Mouse (Mus musculus) Patski (cell line): ENCODE results near the gene Pdia6. TPM values are rescaled to one million over a fixed set of nuclear protein-coding genes. Genes with fewer than 3 reads are reported as not detected.
A peak's percentile ranks its signal among the peaks of the same experiment; 100 is the strongest.

Experiments used
- ATAC-seq: fragments of 100-300 bp; one replicate; pipeline ENCODE4 v1.8.0; 2021
- CTCF ChIA-PET: fragments of 350-600 bp; sonication (Branson Sonifier 250); formaldehyde crosslinking; loops from one replicate; lab custom pipeline; 2022; ENCODE audit warnings: inconsistent platforms; lab: Charles Lee
- POLR2A ChIA-PET: fragments of 350-600 bp; sonication (Branson Sonifier 250); formaldehyde crosslinking; loops from one replicate; lab custom pipeline; 2022; ENCODE audit warnings: antibody characterized with exemption, inconsistent platforms; lab: Charles Lee
- DNase-seq: peaks from one replicate; pipeline ENCODE4 v3.0.0-alpha.2; 2011; ENCODE audit warnings: low read depth, low spot score
- H3K27me3 ChIP-seq: fragments of 371-371 bp; one replicate; pipeline ENCODE4 v1.5.1; 2021
- CTCF ChIP-seq: fragments of 100-300 bp; IDR thresholded peaks from one replicate; pipeline ENCODE4 v1.5.1; 2021
- in situ Hi-C: fragments of 300-500 bp; cut with MboI; formaldehyde crosslinking; loops from 3 replicates; pipeline ENCODE4 v1.11.1; 2018; ENCODE audit warnings: low pct_unique_long_range_greater_than_20kb, mixed read lengths
- polyA plus RNA-seq: library from polyadenylated mRNA; unstranded; gene quantifications from one replicate; pipeline ENCODE4 v1.2.3, GENCODE M21; 2021

The Pdia6 gene
- polyA plus RNA-seq, 1 experiment from 2014 or later, result 402 TPM

DNA sequence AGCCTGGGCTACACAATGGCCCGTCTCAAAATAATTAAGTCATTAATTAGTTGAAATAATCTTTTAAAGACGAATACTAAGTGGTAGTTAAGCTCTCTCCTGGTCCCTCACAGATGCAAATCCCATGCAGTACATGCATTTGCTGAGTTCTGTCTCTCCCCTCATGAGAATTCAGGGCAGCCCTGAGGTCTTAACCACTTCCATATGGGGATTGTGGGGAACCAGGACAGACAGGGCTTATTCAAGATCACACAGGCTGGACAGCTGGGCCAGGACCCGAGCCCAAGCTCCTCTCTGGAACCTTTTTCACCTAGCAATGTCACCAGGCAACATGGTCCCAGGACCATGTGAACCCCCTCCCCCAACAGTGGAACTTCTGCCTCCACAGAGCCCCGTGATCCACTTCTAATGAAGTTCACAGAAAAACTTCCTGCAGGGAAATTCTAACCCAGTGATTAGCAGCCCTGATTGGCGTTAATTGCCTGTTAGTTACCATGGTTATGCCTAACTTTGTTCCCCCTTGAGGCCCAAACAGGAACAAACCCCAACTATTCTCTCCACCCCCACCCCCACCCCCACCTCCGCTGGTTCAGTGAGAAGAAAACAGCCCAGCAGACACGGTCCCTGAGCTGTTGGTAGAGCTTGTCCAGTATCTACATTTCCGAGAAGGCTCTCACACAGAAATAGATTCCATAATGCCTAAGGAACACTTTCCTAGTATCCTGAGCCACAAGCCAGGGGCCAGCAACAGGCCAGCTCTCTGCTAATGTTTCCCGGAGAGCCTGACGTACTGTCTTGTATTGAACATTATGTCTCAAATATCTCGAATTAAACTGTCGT, 27.5 kb upstream of the Pdia6 start:
- ChIA-PET CTCF (interaction anchor here (0.8 to 1.1 kb wide), 3 partner anchors 10 to 61 kb away, joined by 3 read pairs; no protein-coding TSS in a partner anchor), POLR2A (interaction anchor here (0.6 kb wide), 1 partner anchor 266 kb away, joined by 4 read pairs; no protein-coding TSS in a partner anchor)
- in situ Hi-C loops, result loop anchor here (5.0 kb wide), 1 partner anchor 207 kb away; no protein-coding TSS in a partner anchor
- ATAC-seq (no peak), DNase-seq (no peak)
- no peaks in the 10 kb centered on the region for H3K27me3 ChIP-seq
- TF ChIP-seq CTCF, result no peak

- H3K27me3 ChIP-seq, result no peaks in the 10 kb centered on the region
- in situ Hi-C loops, result loop anchor here (5.0 kb wide), 1 partner anchor 207 kb away; no protein-coding TSS in a partner anchor
- CTCF ChIA-PET, result interaction anchor here (1.0 to 2.1 kb wide), 3 partner anchors 10 to 61 kb away, joined by 3 to 5 read pairs (median 3); no protein-coding TSS in a partner anchor
- no peak for DNase-seq
- POLR2A ChIA-PET, result no interaction called here
- TF ChIP-seq CTCF, result no peak
- ATAC-seq, result no peak
Measured at GRCm38 (mm10) chr12:17239428-17239688, 27.0 kb upstream of the Pdia6 start.

DNA sequence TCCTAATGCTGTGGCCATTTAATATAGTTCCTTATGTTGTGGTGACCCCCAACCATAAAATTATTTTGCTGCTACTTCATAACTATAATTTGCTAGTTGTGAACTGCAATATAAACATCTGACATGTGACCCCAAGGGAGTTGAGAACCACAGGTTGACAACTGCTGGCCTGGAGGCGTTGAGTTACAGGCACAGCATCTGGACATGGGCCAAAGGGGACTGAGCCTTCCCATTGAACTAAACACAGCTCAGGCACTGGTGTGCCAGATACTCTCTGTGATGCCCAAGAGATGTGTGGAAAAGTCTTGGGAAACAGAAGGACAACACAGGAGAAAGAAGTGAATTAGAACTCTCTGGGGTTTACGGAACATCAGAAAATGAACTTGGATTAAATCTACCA, 25.3 kb upstream of the Pdia6 start:
- H3K27me3 ChIP-seq, result no peaks in the 10 kb centered on the region
- CTCF ChIA-PET, result interaction anchor here (2.1 kb wide), 1 partner anchor 11 kb away, joined by 5 read pairs; no protein-coding TSS in a partner anchor
- in situ Hi-C loops, result no loop called here
- ATAC-seq (no peak), DNase-seq (no peak)
- no peak for TF ChIP-seq CTCF
- POLR2A ChIA-PET, result no interaction called here

- H3K27me3 ChIP-seq, result no peaks in the 10 kb centered on the region
- ChIA-PET CTCF (interaction anchor here (1.6 to 2.1 kb wide), 2 partner anchors 11 to 14 kb away, joined by 5 to 6 read pairs; no protein-coding TSS in a partner anchor), POLR2A (no interaction called here)
- TF ChIP-seq CTCF, result no peak
- in situ Hi-C loops, result no loop called here
- ATAC-seq (no peak), DNase-seq (no peak)
Measured at GRCm38 (mm10) chr12:17241614-17242013, 24.7 kb upstream of the Pdia6 start.

- POLR2A ChIA-PET, result no interaction called here
- in situ Hi-C loops, result no loop called here
- DNase-seq (no peak), ATAC-seq (peak; percentile 76)
- TF ChIP-seq CTCF, result peak; percentile 63
- CTCF ChIA-PET, result interaction anchor here (1.6 kb wide), 1 partner anchor 14 kb away, joined by 6 read pairs; no protein-coding TSS in a partner anchor
- H3K27me3 ChIP-seq, result no peaks in the 10 kb centered on the region
Measured at GRCm38 (mm10) chr12:17242041-17242440, 24.3 kb upstream of the Pdia6 start.

DNA sequence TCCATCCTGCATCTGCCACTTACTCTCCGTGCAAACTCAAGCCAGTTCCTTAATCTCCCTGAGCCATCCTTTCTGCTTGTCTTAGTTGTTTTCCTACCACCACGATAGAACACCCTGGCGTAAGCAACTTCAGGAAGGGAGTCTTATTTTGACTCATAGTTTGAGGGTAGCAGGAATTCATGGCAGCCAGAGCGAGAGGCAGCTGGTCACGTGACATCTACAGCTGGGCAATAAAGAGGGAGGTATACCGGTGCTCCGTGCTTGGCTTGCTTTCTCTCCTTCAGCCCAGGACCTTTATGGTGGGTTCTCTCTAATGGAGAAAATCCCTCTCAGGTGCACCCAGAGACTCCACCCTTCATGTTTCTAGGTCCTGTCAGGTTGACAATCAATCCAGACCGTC, 15.4 kb upstream of the Pdia6 start:
- ChIA-PET CTCF (no interaction called here), POLR2A (no interaction called here)
- TF ChIP-seq CTCF, result no peak
- H3K27me3 ChIP-seq, result no peaks in the 10 kb centered on the region
- in situ Hi-C loops, result no loop called here
- no peak for ATAC-seq
- DNase-seq, result no peak

DNA sequence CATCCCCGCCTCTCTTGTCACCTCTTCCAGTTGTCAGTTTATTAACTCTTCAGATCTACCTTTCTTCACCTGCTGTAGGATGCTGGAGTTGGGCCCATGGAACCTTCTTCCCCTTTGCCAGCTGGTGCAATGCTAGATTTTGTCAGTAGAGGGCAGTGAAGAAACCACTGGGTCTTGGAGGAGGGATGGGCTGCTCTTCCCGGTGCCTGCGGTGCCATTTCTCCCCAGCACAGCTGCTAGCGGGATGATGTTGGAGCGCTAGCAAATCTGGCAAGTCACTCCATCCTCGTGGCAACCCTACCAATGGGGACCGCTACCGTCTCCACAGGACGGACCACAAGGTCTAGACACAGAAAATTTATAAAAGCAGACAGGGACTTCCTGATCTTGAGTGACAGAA, 13.3 kb upstream of the Pdia6 start:
- POLR2A ChIA-PET, result no interaction called here
- in situ Hi-C loops, result no loop called here

GRCm38 (mm10) chr12:17255602-17256001, 10.7 kb upstream of the Pdia6 start:
- peak; percentile 63 for TF ChIP-seq CTCF
- no peak for ATAC-seq
- DNase-seq, result no peak
- H3K27me3 ChIP-seq, result no peaks in the 10 kb centered on the region
- in situ Hi-C loops, result no loop called here
- CTCF ChIA-PET, result interaction anchor here (0.9 to 1.9 kb wide), 6 partner anchors 13 to 237 kb away, joined by 3 to 6 read pairs (median 4); no protein-coding TSS in a partner anchor
- POLR2A ChIA-PET, result no interaction called here

More for the DNA sequence above, 13.3 kb upstream of the Pdia6 start:
- H3K27me3 ChIP-seq, result no peaks in the 10 kb centered on the region
- peak; percentile 66 for TF ChIP-seq CTCF
- no peak for ATAC-seq
- CTCF ChIA-PET, result interaction anchor here (1.1 to 1.8 kb wide), 2 partner anchors 9 to 13 kb away, joined by 3 to 5 read pairs; no protein-coding TSS in a partner anchor
- no peak for DNase-seq

DNA sequence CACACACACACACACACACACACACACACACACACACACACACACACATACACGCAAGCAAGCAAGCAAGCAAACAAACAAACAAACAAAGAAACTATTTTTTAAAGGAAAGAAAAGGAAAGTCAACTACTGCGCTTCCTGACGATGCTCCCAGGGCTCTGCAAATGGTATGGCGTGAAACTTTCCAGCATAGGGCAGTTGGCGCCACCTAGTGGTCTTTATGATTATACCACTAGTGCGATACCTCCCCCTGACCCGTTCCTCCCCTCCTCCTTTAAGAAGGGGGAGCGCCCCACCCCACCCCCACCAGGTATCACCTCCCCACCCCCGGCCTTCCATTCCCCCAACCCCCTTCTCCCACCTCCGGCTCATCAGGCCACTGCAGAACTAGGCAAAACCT, 9.4 kb upstream of the Pdia6 start:
- CTCF ChIA-PET, result interaction anchor here (1.0 to 1.7 kb wide), 5 partner anchors 9 to 238 kb away, joined by 3 to 6 read pairs (median 4); partner anchors contain the start of gene Pdia6
- peak; percentile 61 for TF ChIP-seq CTCF
- H3K27me3 ChIP-seq, result no peaks in the 10 kb centered on the region
- in situ Hi-C loops, result no loop called here
- POLR2A ChIA-PET, result no interaction called here
- DNase-seq (no peak), ATAC-seq (peak; percentile 71)

- DNase-seq (no peak), ATAC-seq (no peak)
- TF ChIP-seq CTCF, result no peak
- CTCF ChIA-PET, result no interaction called here
- no peaks in the 10 kb centered on the region for H3K27me3 ChIP-seq
- in situ Hi-C loops, result no loop called here
- POLR2A ChIA-PET, result no interaction called here
Measured at GRCm38 (mm10) chr12:17258431-17258830, 7.9 kb upstream of the Pdia6 start.

GRCm38 (mm10) chr12:17261005-17261404, 5.3 kb upstream of the Pdia6 start:
- TF ChIP-seq CTCF, result no peak
- no peaks in the 10 kb centered on the region for H3K27me3 ChIP-seq
- DNase-seq (no peak), ATAC-seq (no peak)
- CTCF ChIA-PET, result no interaction called here
- in situ Hi-C loops, result loop anchor here (5.0 kb wide), 1 partner anchor 449 kb away; the partner anchor contains the start of gene E2f6
- POLR2A ChIA-PET, result no interaction called here
